Mouse (Mus musculus): ENCODE data around the gene Gzmb. TPM values are rescaled to one million over a fixed set of nuclear protein-coding genes. Genes with fewer than 3 reads are reported as not detected.

The Gzmb gene
- total and polyA plus RNA-seq, 3 experiments: 1.1 to 42.7 (median 28.5) TPM

GRCm38 (mm10) chr14:56211317-56211716 is 50.7 kb downstream of the Gzmb start, which contains the start of gene Gzmf:
Gene Gzmf, minus strand, starts transcription at chr14:56211417.
- 0 out of 2 replicates have a peak, but pooled peaks cover 3% of the 10 kb centered on the region for H3K27me3 ChIP-seq (ENCODE audit: insufficient read depth, low read length)
- DNase-seq (ENCODE audit: low spot score): no peak
- TF ChIP-seq CTCF (IDR thresholded peaks at IDR 0.05; ENCODE audit: low read depth, low read length) (no peak), GATA1 (IDR thresholded peaks at IDR 0.05; ENCODE audit: borderline replicate concordance, low read length) (no peak), GATA2 (IDR thresholded peaks at IDR 0.05; ENCODE audit: borderline replicate concordance, low read depth, low read length) (no peak), POLR2AphosphoS5 (IDR thresholded peaks at IDR 0.05; ENCODE audit: insufficient replicate concordance, low read depth, low read length) (no peak), TAL1 (conservative IDR thresholded peaks at IDR 0.05; ENCODE audit: low read depth, low read length) (no peak)
- no peak within 1 kb of the TSS for H3K4me3 ChIP-seq (ENCODE audit: low read depth, low read length)
- no peak for ATAC-seq (ENCODE audit: extremely low read depth, insufficient number of reproducible peaks, low FRiP score, poor library complexity, severe bottlenecking)
- no peaks in the 10 kb centered on the region for H3K36me3 ChIP-seq (replicated peaks)
- no peaks in the 10 kb centered on the region for H3K9me3 ChIP-seq (replicated peaks)
- H3K4me1 ChIP-seq (ENCODE audit: insufficient read depth, low read depth, low read length): peaks cover 2% of the 10 kb centered on the region; the same call in 1 of the 2 replicates

Other genes with a start within 250 kb of the Gzmb start
- 13.1 and 16.6 TPM in 2 replicates for gene Mcpt1, start 244.3 kb downstream of the Gzmb start, total RNA-seq (2014; fragmentation: Nextera tagmentation)
- 1.6 and 3.3 TPM in 2 replicates for gene Mcpt1, start 244.3 kb downstream of the Gzmb start, total RNA-seq (2017)
- gene Mcpt1, start 244.3 kb downstream of the Gzmb start, polyA plus RNA-seq (2012): 0.07 and 0.27 TPM in 2 replicates
- gene Mcpt9, start 231.8 kb downstream of the Gzmb start, total RNA-seq (2014; fragmentation: Nextera tagmentation): 1.1 TPM in 1 of 2 replicates, not detected in the other
- 0.05 TPM in 1 of 2 replicates, not detected in the other for gene Mcpt9, start 231.8 kb downstream of the Gzmb start, total RNA-seq (2017)
- gene Mcpt9, start 231.8 kb downstream of the Gzmb start, polyA plus RNA-seq (2012): not detected in 2 replicates
- not detected in 2 replicates for gene Mcpt2, start 220.2 kb downstream of the Gzmb start, total RNA-seq (2014; fragmentation: Nextera tagmentation)
- 1.1 and 2.4 TPM in 2 replicates for gene Mcpt2, start 220.2 kb downstream of the Gzmb start, total RNA-seq (2017)
- 0.06 TPM in 1 of 2 replicates, not detected in the other for gene Mcpt2, start 220.2 kb downstream of the Gzmb start, polyA plus RNA-seq (2012)
- not detected in 2 replicates for gene Mcpt4, start 199.9 kb downstream of the Gzmb start, total RNA-seq (2014; fragmentation: Nextera tagmentation)
- 0.46 and 0.66 TPM in 2 replicates for gene Mcpt4, start 199.9 kb downstream of the Gzmb start, total RNA-seq (2017)
- gene Mcpt4, start 199.9 kb downstream of the Gzmb start, polyA plus RNA-seq (2012): not detected in 2 replicates
- not detected in 2 replicates for gene Mcpt8, start 177.0 kb downstream of the Gzmb start, total RNA-seq (2014; fragmentation: Nextera tagmentation)
- not detected in 2 replicates for gene Mcpt8, start 177.0 kb downstream of the Gzmb start, total RNA-seq (2017)
- gene Mcpt8, start 177.0 kb downstream of the Gzmb start, polyA plus RNA-seq (2012): not detected in 2 replicates
- not detected in 2 replicates for gene Ctsg, start 159.7 kb downstream of the Gzmb start, total RNA-seq (2014; fragmentation: Nextera tagmentation)
- 0.11 and 0.35 TPM in 2 replicates for gene Ctsg, start 159.7 kb downstream of the Gzmb start, total RNA-seq (2017)
- 0.07 and 0.16 TPM in 2 replicates for gene Ctsg, start 159.7 kb downstream of the Gzmb start, polyA plus RNA-seq (2012)
- not detected in 2 replicates for gene Gzme, start 141.6 kb downstream of the Gzmb start, total RNA-seq (2014; fragmentation: Nextera tagmentation)
- gene Gzme, start 141.6 kb downstream of the Gzmb start, total RNA-seq (2017): not detected in 2 replicates
- not detected in 2 replicates for gene Gzme, start 141.6 kb downstream of the Gzmb start, polyA plus RNA-seq (2012)
- gene Gzmd, start 129.7 kb downstream of the Gzmb start, total RNA-seq (2014; fragmentation: Nextera tagmentation): not detected in 2 replicates
- gene Gzmd, start 129.7 kb downstream of the Gzmb start, total RNA-seq (2017): not detected in 2 replicates
- not detected in 2 replicates for gene Gzmd, start 129.7 kb downstream of the Gzmb start, polyA plus RNA-seq (2012)
- gene Gzmg, start 102.7 kb downstream of the Gzmb start, total RNA-seq (2014; fragmentation: Nextera tagmentation): not detected in 2 replicates
- not detected in 2 replicates for gene Gzmg, start 102.7 kb downstream of the Gzmb start, total RNA-seq (2017)
- not detected in 2 replicates for gene Gzmg, start 102.7 kb downstream of the Gzmb start, polyA plus RNA-seq (2012)
- gene Gzmn, start 87.7 kb downstream of the Gzmb start, total RNA-seq (2014; fragmentation: Nextera tagmentation): not detected in 2 replicates
- gene Gzmn, start 87.7 kb downstream of the Gzmb start, total RNA-seq (2017): 0.12 TPM in 1 of 2 replicates, not detected in the other
- not detected in 2 replicates for gene Gzmn, start 87.7 kb downstream of the Gzmb start, polyA plus RNA-seq (2012)
- not detected in 2 replicates for gene Gzmf, start 50.8 kb downstream of the Gzmb start, total RNA-seq (2014; fragmentation: Nextera tagmentation)
- 0.11 and 0.12 TPM in 2 replicates for gene Gzmf, start 50.8 kb downstream of the Gzmb start, total RNA-seq (2017)
- not detected in 2 replicates for gene Gzmf, start 50.8 kb downstream of the Gzmb start, polyA plus RNA-seq (2012)
- gene Gzmc, start 27.6 kb downstream of the Gzmb start, total RNA-seq (2014; fragmentation: Nextera tagmentation): not detected in 2 replicates
- not detected in 2 replicates for gene Gzmc, start 27.6 kb downstream of the Gzmb start, total RNA-seq (2017)
- not detected in 2 replicates for gene Gzmc, start 27.6 kb downstream of the Gzmb start, polyA plus RNA-seq (2012)
- not detected in 2 replicates for gene Atp12a, start 102.8 kb upstream of the Gzmb start, total RNA-seq (2014; fragmentation: Nextera tagmentation)
- 0.11 TPM in 1 of 2 replicates, not detected in the other for gene Atp12a, start 102.8 kb upstream of the Gzmb start, total RNA-seq (2017)
- not detected in 2 replicates for gene Atp12a, start 102.8 kb upstream of the Gzmb start, polyA plus RNA-seq (2012)
- not detected in 2 replicates for gene Rnf17, start 140.3 kb upstream of the Gzmb start, total RNA-seq (2014; fragmentation: Nextera tagmentation)
- 0.06 and 0.16 TPM in 2 replicates for gene Rnf17, start 140.3 kb upstream of the Gzmb start, total RNA-seq (2017)
- not detected in 2 replicates for gene Rnf17, start 140.3 kb upstream of the Gzmb start, polyA plus RNA-seq (2012)